ENCODE assay signal across 8 mouse cellular contexts in the genomic region with DNA sequence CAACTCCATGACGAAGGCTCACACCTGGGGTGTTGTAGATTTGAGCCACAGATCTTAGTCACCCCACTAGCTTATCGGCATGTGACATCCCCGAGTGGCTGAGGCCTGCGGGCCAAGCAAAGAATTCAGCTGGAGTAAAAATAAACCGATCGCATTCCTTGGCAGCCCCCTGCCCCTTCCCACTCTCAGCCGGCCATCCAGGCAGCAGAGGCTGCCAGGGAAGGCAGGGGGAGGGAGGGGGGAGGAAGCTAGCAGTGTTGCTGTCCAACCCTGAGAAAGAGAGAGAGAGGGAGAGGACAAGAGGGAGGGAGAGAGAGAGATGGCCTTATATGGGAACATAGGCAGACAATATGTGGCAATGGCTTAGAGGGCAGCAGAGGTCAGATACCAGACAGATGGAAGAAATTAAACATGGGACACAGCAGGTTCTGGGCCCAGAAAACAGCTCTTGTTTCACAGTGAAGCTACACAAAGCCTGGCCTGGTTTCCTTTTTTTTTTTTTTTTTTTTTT. TPM values are rescaled to one million over a fixed set of nuclear protein-coding genes. Genes with fewer than 3 reads are reported as not detected.
DNase-seq lines count a peak whose midpoint lies in the region; ATAC-seq lines count a peak whose summit lies in the region.

No protein-coding gene starts in this region.

- peak; percentile 50 for DNase-seq in liver
- DNase-seq in kidney, postnatal 36 days, result peak; percentile 34 to 49
- no peak for DNase-seq in thymus, postnatal 36 days
- DNase-seq in spleen, postnatal 14 days (ENCODE audit: low spot score in 2 of 2), result no peak

- H3K4me3 ChIP-seq in liver, embryonic 12.5 days, result no peak overlapping the region
- H3K4me3 ChIP-seq in embryonic facial prominence, embryonic 12.5 days, result no peak overlapping the region
- no peak overlapping the region for H3K4me3 ChIP-seq in heart, embryonic 15.5 days
- no peak overlapping the region for H3K4me3 ChIP-seq in neural tube, embryonic 14.5 days (ENCODE audit: low read depth, low read length)

- ATAC-seq in liver, embryonic 12.5 days, result no peak
- ATAC-seq in embryonic facial prominence, embryonic 12.5 days (ENCODE audit: insufficient number of reproducible peaks, insufficient read depth, low FRiP score, low TSS enrichment), result peak; percentile 47; the same call in 1 of the 2 replicates
- ATAC-seq in heart, embryonic 15.5 days (replicated peaks; ENCODE audit: insufficient number of reproducible peaks, insufficient read depth, low FRiP score, low read depth), result peak; percentile 91
- no peak; the same call in 1 of the 2 replicates for ATAC-seq in neural tube, embryonic 14.5 days (ENCODE audit: low read depth)

- peaks cover 6% of the 10 kb centered on the region; the same call in 1 of the 2 replicates for H3K27me3 ChIP-seq in liver, embryonic 12.5 days (replicated peaks)
- H3K27me3 ChIP-seq in embryonic facial prominence, embryonic 12.5 days, result no peaks in the 10 kb centered on the region
- H3K27me3 ChIP-seq in heart, embryonic 15.5 days, result no peaks in the 10 kb centered on the region
- H3K27me3 ChIP-seq in neural tube, embryonic 14.5 days (ENCODE audit: control insufficient read depth, insufficient read depth, low read length), result no peaks in the 10 kb centered on the region

- WGBS in liver, embryonic 12.5 days (ENCODE audit: insufficient replicate concordance), result 36% methylated on average over 7 of the region's 7 CpGs
- WGBS in embryonic facial prominence, embryonic 12.5 days, result 3% methylated on average over 7 of the region's 7 CpGs
- 5% methylated on average over 7 of the region's 7 CpGs for WGBS in heart, embryonic 15.5 days
- 30% methylated on average over 7 of the region's 7 CpGs for WGBS in neural tube, embryonic 14.5 days

- H3K4me1 ChIP-seq in liver, embryonic 12.5 days, result peaks cover 16% of the 10 kb centered on the region
- peaks cover 14% of the 10 kb centered on the region; the same call in 1 of the 2 replicates for H3K4me1 ChIP-seq in embryonic facial prominence, embryonic 12.5 days
- H3K4me1 ChIP-seq in heart, embryonic 15.5 days (replicated peaks), result peaks cover 34% of the 10 kb centered on the region
- 0 out of 2 replicates have a peak, but pooled peaks cover 3% of the 10 kb centered on the region for H3K4me1 ChIP-seq in neural tube, embryonic 14.5 days (ENCODE audit: control insufficient read depth, insufficient read depth, low read length)

- no peak overlapping the region for H3K27ac ChIP-seq in liver, embryonic 12.5 days
- peak overlapping the region; percentile 82 for H3K27ac ChIP-seq in embryonic facial prominence, embryonic 12.5 days
- peak overlapping the region; percentile 96 for H3K27ac ChIP-seq in heart, embryonic 15.5 days
- H3K27ac ChIP-seq in neural tube, embryonic 14.5 days (ENCODE audit: low read depth, low read length), result peak overlapping the region; percentile 52

- H3K9me3 ChIP-seq in liver, embryonic 12.5 days (replicated peaks), result no peaks in the 10 kb centered on the region
- H3K9me3 ChIP-seq in embryonic facial prominence, embryonic 12.5 days, result no peaks in the 10 kb centered on the region
- no peaks in the 10 kb centered on the region for H3K9me3 ChIP-seq in heart, embryonic 15.5 days (replicated peaks)
- no peaks in the 10 kb centered on the region for H3K9me3 ChIP-seq in neural tube, embryonic 14.5 days (ENCODE audit: control insufficient read depth, low read length)

- H3K36me3 ChIP-seq in liver, embryonic 12.5 days, result no peaks in the 10 kb centered on the region
- no peaks in the 10 kb centered on the region for H3K36me3 ChIP-seq in embryonic facial prominence, embryonic 12.5 days
- no peaks in the 10 kb centered on the region for H3K36me3 ChIP-seq in heart, embryonic 15.5 days
- no peaks in the 10 kb centered on the region for H3K36me3 ChIP-seq in neural tube, embryonic 14.5 days (ENCODE audit: control insufficient read depth, insufficient read depth, low read length)

- H3K4me2 ChIP-seq in liver, embryonic 12.5 days, result no peak overlapping the region
- H3K4me2 ChIP-seq in embryonic facial prominence, embryonic 12.5 days (replicated peaks), result 0 out of 2 replicates have a peak overlapping the region, but pooled peaks have one; percentile 18
- peak overlapping the region; percentile 2; the same call in 1 of the 2 replicates for H3K4me2 ChIP-seq in heart, embryonic 15.5 days
- no peak overlapping the region for H3K4me2 ChIP-seq in neural tube, embryonic 14.5 days (ENCODE audit: low read depth, low read length)

- no peak overlapping the region for H3K9ac ChIP-seq in liver, embryonic 12.5 days
- H3K9ac ChIP-seq in embryonic facial prominence, embryonic 12.5 days, result no peak overlapping the region
- no peak overlapping the region for H3K9ac ChIP-seq in heart, embryonic 15.5 days
- H3K9ac ChIP-seq in neural tube, embryonic 14.5 days (replicated peaks; ENCODE audit: low read depth, low read length), result no peak overlapping the region

RNA-seq across cellular contexts. Expression of gene Ift81, which starts 7.1 kb away (rescaled TPM):
- polyA plus RNA-seq in liver, embryonic 12.5 days (2016; fragmentation: Nextera tagmentation; extraction: Ambion mirVana), result 4.6 and 7.0 TPM in 2 replicates
- polyA plus RNA-seq in embryonic facial prominence, embryonic 12.5 days (2016; fragmentation: Nextera tagmentation; extraction: Ambion mirVana), result 43.5 and 44.9 TPM in 2 replicates
- polyA plus RNA-seq in heart, embryonic 15.5 days (2015; fragmentation: Nextera tagmentation; extraction: Ambion mirVana), result 30.7 and 39.3 TPM in 2 replicates
- 55.4 and 68.6 TPM in 2 replicates for polyA plus RNA-seq in neural tube, embryonic 14.5 days (2014; fragmentation: Nextera tagmentation; extraction: Ambion mirVana)

RNA-seq across cellular contexts. Expression of gene P2rx7, which starts 22.3 kb away (rescaled TPM):
- 1.1 and 1.2 TPM in 2 replicates for polyA plus RNA-seq in liver, embryonic 12.5 days (2016; fragmentation: Nextera tagmentation; extraction: Ambion mirVana)
- 0.74 and 0.96 TPM in 2 replicates for polyA plus RNA-seq in embryonic facial prominence, embryonic 12.5 days (2016; fragmentation: Nextera tagmentation; extraction: Ambion mirVana)
- 3.0 and 3.7 TPM in 2 replicates for polyA plus RNA-seq in heart, embryonic 15.5 days (2015; fragmentation: Nextera tagmentation; extraction: Ambion mirVana)
- polyA plus RNA-seq in neural tube, embryonic 14.5 days (2014; fragmentation: Nextera tagmentation; extraction: Ambion mirVana), result 3.2 and 5.3 TPM in 2 replicates

Comparison
In these comparisons a context has a peak if more than half of its experiments do, and no peak if none do; other contexts are left out.
1. DNase-seq: peak in liver (single experiment) and kidney, postnatal 36 days (2 of 2); none in thymus, postnatal 36 days (0 of 2) and spleen, postnatal 14 days (0 of 2).
2. ATAC-seq: peak in embryonic facial prominence, embryonic 12.5 days (single experiment) and heart, embryonic 15.5 days (single experiment); none in liver, embryonic 12.5 days (single experiment) and neural tube, embryonic 14.5 days (single experiment).
3. H3K4me2 ChIP-seq: peak in embryonic facial prominence, embryonic 12.5 days (single experiment) and heart, embryonic 15.5 days (single experiment); none in liver, embryonic 12.5 days (single experiment) and neural tube, embryonic 14.5 days (single experiment).